In the genomic region with DNA sequence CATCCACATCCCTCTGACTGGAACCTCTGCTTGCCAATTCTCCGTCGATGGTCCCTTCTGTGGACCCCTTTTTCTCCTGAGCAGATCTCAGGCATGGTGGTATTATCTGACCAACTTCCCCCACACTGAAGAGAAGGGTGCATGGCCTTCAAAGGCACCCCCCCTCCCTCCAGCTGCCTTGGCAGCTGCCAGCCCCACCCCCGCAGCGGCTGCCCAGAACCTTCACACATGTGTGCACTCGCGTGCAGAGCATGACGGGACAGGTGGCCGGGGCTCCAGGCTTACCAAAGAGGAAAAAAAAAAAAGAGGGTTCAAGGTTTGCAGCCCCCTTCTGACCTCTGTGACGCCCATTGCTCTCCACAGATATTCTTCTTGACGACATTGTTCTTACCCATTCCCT, we compare ENCODE assay signal across 18 mouse cellular contexts. TPM values are rescaled to one million over a fixed set of nuclear protein-coding genes. Genes with fewer than 3 reads are reported as not detected.
DNase-seq lines count a peak whose midpoint lies in the region; ATAC-seq and TF ChIP-seq lines count a peak whose summit lies in the region.
"Had no signal": no experiment of that assay in that cellular context is flagged by ENCODE, and none has a peak within 500 bp of the region (broad histone marks: within the 10 kb centered on the region; RNA-seq: fewer than 3 reads in every experiment).

No protein-coding gene starts in this region.

- H3K4me1 ChIP-seq in kidney, embryonic 16.5 days (ENCODE audit: insufficient read depth, low read length): peaks cover 33% of the 10 kb centered on the region
- peaks cover 20% of the 10 kb centered on the region for H3K4me1 ChIP-seq in kidney, embryonic 14.5 days (ENCODE audit: control insufficient read depth, insufficient read depth, low read length)
- H3K4me1 ChIP-seq in thymus, adult 2 months (replicated peaks; ENCODE audit: control insufficient read depth, insufficient read depth, low read length): peaks cover 15% of the 10 kb centered on the region
- H3K4me1 ChIP-seq in heart, embryonic 11.5 days (ENCODE audit: control insufficient read depth, insufficient read depth, low read length): peaks cover 16% of the 10 kb centered on the region

- DNase-seq in thymus, adult 2 months: peak; percentile 44
- DNase-seq in thymus, adult 18-20 months: no peak
- DNase-seq in splenic B cell, adult 2 months (ENCODE audit: low read depth, low spot score): peak; percentile 60
- DNase-seq in thymus, postnatal 36 days: peak; percentile 25 to 62
- no peak for DNase-seq in frontal cortex, postnatal 36 days (ENCODE audit: low spot score in 2 of 2)
- DNase-seq: adrenal gland, adult 2 months; lung, postnatal 14 days had no signal

- H3K4me2 ChIP-seq in kidney, embryonic 16.5 days (replicated peaks; ENCODE audit: low read depth, low read length): 0 out of 2 replicates have a peak overlapping the region, but pooled peaks have one; percentile 6
- no peak overlapping the region for H3K4me2 ChIP-seq in kidney, embryonic 14.5 days (replicated peaks; ENCODE audit: low read depth, low read length)
- no peak overlapping the region for H3K4me2 ChIP-seq in heart, embryonic 11.5 days
- H3K4me2 ChIP-seq: hindbrain, embryonic 15.5 days; limb, embryonic 13.5 days; liver, embryonic 15.5 days; midbrain, embryonic 13.5 days had no signal

- no peak overlapping the region for H3K4me3 ChIP-seq in kidney, embryonic 16.5 days (ENCODE audit: low read length)
- H3K4me3 ChIP-seq in kidney, embryonic 14.5 days (ENCODE audit: low read length): no peak overlapping the region
- no peak overlapping the region for H3K4me3 ChIP-seq in thymus, adult 2 months (ENCODE audit: control insufficient read depth, insufficient read depth, low read length)
- H3K4me3 ChIP-seq in heart, embryonic 11.5 days (ENCODE audit: low read depth, low read length): no peak overlapping the region
- H3K4me3 ChIP-seq: gastrocnemius, adult 2 months; hindbrain, embryonic 15.5 days; intestine, embryonic 15.5 days; limb, embryonic 13.5 days; liver, embryonic 15.5 days; midbrain, embryonic 13.5 days; neural tube, embryonic 15.5 days had no signal

- H3K27me3 ChIP-seq in kidney, embryonic 16.5 days (ENCODE audit: insufficient read depth, low read length): 0 out of 2 replicates have a peak, but pooled peaks cover 3% of the 10 kb centered on the region
- H3K27me3 ChIP-seq in kidney, embryonic 14.5 days (ENCODE audit: control insufficient read depth, insufficient read depth, low read length): no peaks in the 10 kb centered on the region
- no peaks in the 10 kb centered on the region for H3K27me3 ChIP-seq in thymus, adult 2 months (ENCODE audit: control insufficient read depth, insufficient read depth, low read length)
- no peaks in the 10 kb centered on the region for H3K27me3 ChIP-seq in splenic B cell, adult 2 months (ENCODE audit: control insufficient read depth, insufficient read depth, low read length, poor library complexity, severe bottlenecking)
- H3K27me3 ChIP-seq in heart, embryonic 11.5 days (ENCODE audit: control insufficient read depth, insufficient read depth, low read length): peaks cover 32% of the 10 kb centered on the region
- H3K27me3 ChIP-seq: hindbrain, embryonic 15.5 days; neural tube, embryonic 15.5 days had no signal

- H3K9ac ChIP-seq in kidney, embryonic 16.5 days (replicated peaks; ENCODE audit: low read length): no peak overlapping the region
- H3K9ac ChIP-seq in kidney, embryonic 14.5 days (ENCODE audit: low read depth, low read length): no peak overlapping the region
- no peak overlapping the region for H3K9ac ChIP-seq in heart, embryonic 11.5 days (ENCODE audit: low read depth, low read length)
- H3K9ac ChIP-seq: hindbrain, embryonic 15.5 days; intestine, embryonic 15.5 days; limb, embryonic 13.5 days; liver, embryonic 15.5 days; midbrain, embryonic 13.5 days; neural tube, embryonic 15.5 days had no signal

- no peaks in the 10 kb centered on the region for H3K36me3 ChIP-seq in kidney, embryonic 16.5 days (ENCODE audit: insufficient read depth, low read length)
- no peaks in the 10 kb centered on the region; the same call in 1 of the 2 replicates for H3K36me3 ChIP-seq in kidney, embryonic 14.5 days (ENCODE audit: control insufficient read depth, insufficient read depth, low read length)
- H3K36me3 ChIP-seq in thymus, adult 2 months (ENCODE audit: control insufficient read depth, insufficient read depth, low read length): no peaks in the 10 kb centered on the region
- no peaks in the 10 kb centered on the region for H3K36me3 ChIP-seq in splenic B cell, adult 2 months (ENCODE audit: control insufficient read depth, insufficient read depth, low read length, poor library complexity, severe bottlenecking)
- H3K36me3 ChIP-seq in heart, embryonic 11.5 days (ENCODE audit: control insufficient read depth, insufficient read depth, low read length): no peaks in the 10 kb centered on the region
- H3K36me3 ChIP-seq: hindbrain, embryonic 15.5 days; intestine, embryonic 15.5 days; liver, embryonic 15.5 days; neural tube, embryonic 15.5 days had no signal

- ATAC-seq in kidney, embryonic 16.5 days (ENCODE audit: low FRiP score, low TSS enrichment): no peak
- no peak for ATAC-seq in kidney, embryonic 14.5 days (ENCODE audit: low FRiP score, low TSS enrichment)
- ATAC-seq in heart, embryonic 11.5 days (replicated peaks; ENCODE audit: insufficient number of reproducible peaks, low FRiP score, low TSS enrichment): no peak
- ATAC-seq: midbrain, embryonic 13.5 days had no signal

- no peak for TF ChIP-seq CTCF in thymus, adult 2 months (IDR thresholded peaks at IDR 0.05; ENCODE audit: borderline replicate concordance, control insufficient read depth, extremely low read depth, insufficient read depth, low read length, poor library complexity)

- no peak for TF ChIP-seq POLR2A in thymus, adult 2 months (IDR thresholded peaks at IDR 0.05; ENCODE audit: control insufficient read depth, extremely low read depth, insufficient read depth, low read length, poor library complexity)

- H3K9me3 ChIP-seq in kidney, embryonic 16.5 days (ENCODE audit: low read length): no peaks in the 10 kb centered on the region
- H3K9me3 ChIP-seq in kidney, embryonic 14.5 days (ENCODE audit: control insufficient read depth, low read length): no peaks in the 10 kb centered on the region
- no peaks in the 10 kb centered on the region for H3K9me3 ChIP-seq in heart, embryonic 11.5 days (replicated peaks; ENCODE audit: control insufficient read depth, low read length)
- H3K9me3 ChIP-seq: heart, embryonic 10.5 days; hindbrain, embryonic 15.5 days; intestine, embryonic 15.5 days; limb, embryonic 13.5 days; liver, embryonic 15.5 days; midbrain, embryonic 13.5 days; neural tube, embryonic 15.5 days had no signal

- no peak overlapping the region for H3K27ac ChIP-seq in kidney, embryonic 16.5 days (ENCODE audit: low read length)
- no peak overlapping the region for H3K27ac ChIP-seq in kidney, embryonic 14.5 days (ENCODE audit: low read depth, low read length)
- no peak overlapping the region for H3K27ac ChIP-seq in thymus, adult 2 months (ENCODE audit: control insufficient read depth, insufficient read depth, low read length)
- H3K27ac ChIP-seq in heart, embryonic 11.5 days (ENCODE audit: low read depth, low read length): no peak overlapping the region
- H3K27ac ChIP-seq: gastrocnemius, adult 2 months; heart, embryonic 10.5 days; hindbrain, embryonic 15.5 days; intestine, embryonic 15.5 days; limb, embryonic 13.5 days; liver, embryonic 15.5 days; midbrain, embryonic 13.5 days; neural tube, embryonic 15.5 days had no signal

- 24% methylated on average over 10 of the region's 10 CpGs for WGBS in kidney, embryonic 16.5 days
- 41% methylated on average over 10 of the region's 10 CpGs for WGBS in kidney, embryonic 14.5 days
- WGBS in thymus, adult 2 months: 28% methylated on average over 10 of the region's 10 CpGs
- 64% methylated on average over 10 of the region's 10 CpGs for WGBS in heart, embryonic 11.5 days (ENCODE audit: insufficient replicate concordance)

RNA-seq across cellular contexts. Expression of a gene that starts 3.3 kb away (rescaled TPM):
- polyA plus RNA-seq in kidney, embryonic 16.5 days (2015; fragmentation: Nextera tagmentation; extraction: Ambion mirVana): 1.8 and 2.0 TPM in 2 replicates
- polyA plus RNA-seq in kidney, embryonic 14.5 days (2014; fragmentation: Nextera tagmentation; extraction: Ambion mirVana): 1.6 and 2.4 TPM in 2 replicates
- polyA plus RNA-seq in thymus, adult 2 months (2012; rRNA removed): 8.5 and 11.6 TPM in 2 replicates
- 0.57 and 0.73 TPM in 2 replicates for polyA plus RNA-seq in heart, embryonic 11.5 days (2014; fragmentation: Nextera tagmentation; extraction: Ambion mirVana)

RNA-seq across cellular contexts. Expression of a gene that starts 23.5 kb away (rescaled TPM):
- polyA plus RNA-seq in kidney, embryonic 16.5 days (2015; fragmentation: Nextera tagmentation; extraction: Ambion mirVana): 5.4 and 5.9 TPM in 2 replicates
- polyA plus RNA-seq in kidney, embryonic 14.5 days (2014; fragmentation: Nextera tagmentation; extraction: Ambion mirVana): 6.5 and 6.7 TPM in 2 replicates
- polyA plus RNA-seq in thymus, adult 2 months (2012; rRNA removed): 23.9 and 30.3 TPM in 2 replicates
- polyA plus RNA-seq in heart, embryonic 11.5 days (2014; fragmentation: Nextera tagmentation; extraction: Ambion mirVana): 3.8 and 4.0 TPM in 2 replicates

RNA-seq across cellular contexts. Expression of a gene that starts 35.2 kb away (rescaled TPM):
- 36.2 and 41.0 TPM in 2 replicates for polyA plus RNA-seq in kidney, embryonic 16.5 days (2015; fragmentation: Nextera tagmentation; extraction: Ambion mirVana)
- 28.1 and 43.1 TPM in 2 replicates for polyA plus RNA-seq in kidney, embryonic 14.5 days (2014; fragmentation: Nextera tagmentation; extraction: Ambion mirVana)
- polyA plus RNA-seq in thymus, adult 2 months (2012; rRNA removed): 66.5 and 72.2 TPM in 2 replicates
- 22.2 and 28.5 TPM in 2 replicates for polyA plus RNA-seq in heart, embryonic 11.5 days (2014; fragmentation: Nextera tagmentation; extraction: Ambion mirVana)

RNA-seq across cellular contexts. Expression of a gene that starts 44.6 kb away (rescaled TPM):
- 23.7 and 24.2 TPM in 2 replicates for polyA plus RNA-seq in kidney, embryonic 16.5 days (2015; fragmentation: Nextera tagmentation; extraction: Ambion mirVana)
- 21.6 and 33.7 TPM in 2 replicates for polyA plus RNA-seq in kidney, embryonic 14.5 days (2014; fragmentation: Nextera tagmentation; extraction: Ambion mirVana)
- 50.3 and 66.0 TPM in 2 replicates for polyA plus RNA-seq in thymus, adult 2 months (2012; rRNA removed)
- polyA plus RNA-seq in heart, embryonic 11.5 days (2014; fragmentation: Nextera tagmentation; extraction: Ambion mirVana): 15.9 and 17.1 TPM in 2 replicates

Comparison
In these comparisons a context has a peak if more than half of its experiments do, and no peak if none do; other contexts are left out.
1. DNase-seq: peak in thymus, adult 2 months (single experiment), splenic B cell, adult 2 months (single experiment) and thymus, postnatal 36 days (2 of 2); none in thymus, adult 18-20 months (0 of 2) and frontal cortex, postnatal 36 days (0 of 2).